Mouse (Mus musculus) liver, embryonic 16.5 days (tissue): ENCODE data around the gene Npas3. TPM values are rescaled to one million over a fixed set of nuclear protein-coding genes. Genes with fewer than 3 reads are reported as not detected.
A peak's percentile ranks its signal among the peaks of the same experiment; 100 is the strongest.

Experiments used
- ATAC-seq: fragments of 200-750 bp; cut with Nextera tagmentation; 2 replicates; pipeline ENCODE4 v1.8.0; 2017; ENCODE audit warnings: low read depth, mild to moderate bottlenecking, moderate number of reproducible peaks, moderate library complexity
- H3K27ac ChIP-seq: fragments of 300-500 bp; sonication (generic); 2 replicates; pipeline ENCODE4 v1.5.1; 2014; ENCODE audit warnings: mild to moderate bottlenecking, low read length
- H3K27me3 ChIP-seq: fragments of 300-500 bp; sonication (generic); 2 replicates; pipeline ENCODE4 v1.6.1; 2014; ENCODE audit warnings: low read depth, low read length, mixed read lengths; ENCODE audit not compliant: control insufficient read depth, insufficient read depth
- H3K36me3 ChIP-seq: fragments of 300-500 bp; sonication (generic); 2 replicates; pipeline ENCODE4 v1.6.1; 2014; ENCODE audit warnings: mild to moderate bottlenecking; ENCODE audit not compliant: control insufficient read depth, insufficient read depth
- H3K4me1 ChIP-seq: fragments of 300-500 bp; sonication (generic); 2 replicates; pipeline ENCODE4 v1.6.1; 2014; ENCODE audit warnings: low read depth, low read length, mixed read lengths; ENCODE audit not compliant: control insufficient read depth
- H3K4me2 ChIP-seq: fragments of 300-500 bp; sonication (generic); 2 replicates; pipeline ENCODE4 v1.6.1; 2014; ENCODE audit warnings: low read depth, low read length, mixed read lengths
- H3K4me3 ChIP-seq: fragments of 300-500 bp; sonication (generic); 2 replicates; pipeline ENCODE4 v1.5.1; 2014; ENCODE audit warnings: low read depth, mild to moderate bottlenecking, low read length
- H3K9ac ChIP-seq: fragments of 300-500 bp; sonication (generic); 2 replicates; pipeline ENCODE4 v1.6.1; 2014; ENCODE audit warnings: low read depth, low read length
- H3K9me3 ChIP-seq: fragments of 300-500 bp; sonication (generic); replicated peaks from 2 replicates; pipeline ENCODE4 v1.6.1; 2016; ENCODE audit warnings: low read length; ENCODE audit not compliant: control insufficient read depth
- WGBS: fragments of 180-500 bp; shearing (Covaris S2); extraction: QIAGEN DNeasy Blood & Tissue Kit; methylation state at CpG from one replicate; pipeline ENCODE4 v1.1.7; 2014; ENCODE audit not compliant: insufficient replicate concordance; 5-methylcytosine and 5-hydroxymethylcytosine counted together
- polyA plus RNA-seq: library from polyadenylated mRNA; unstranded; fragments of >200 nt; fragmentation: Nextera tagmentation; extraction: Ambion mirVana; gene quantifications from 2 replicates; pipeline ENCODE4 v1.2.1, GENCODE M21; 2015

Gene Npas3
- polyA plus RNA-seq, 1 experiment from 2014 or later = 0.12 TPM

- Histone ChIP-seq H3K9ac (no peak overlapping the region), H3K4me3 (no peak overlapping the region), H3K27me3 (no peaks in the 10 kb centered on the region), H3K36me3 (no peaks in the 10 kb centered on the region), H3K4me2 (no peak overlapping the region), H3K9me3 (no peaks in the 10 kb centered on the region), H3K27ac (no peak overlapping the region), H3K4me1 (peaks cover 14% of the 10 kb centered on the region)
- ATAC-seq = no peak
- WGBS = 67% methylated on average over 3 of the region's 3 CpGs
Observed at GRCm38 (mm10) chr12:53843626-53844025, 595.1 kb downstream of the Npas3 start.

GRCm38 (mm10) chr12:53846154-53846665 lies 597.7 kb downstream of the Npas3 start:
- H3K27ac ChIP-seq = no peak overlapping the region
- no peak overlapping the region for H3K4me2 ChIP-seq
- H3K36me3 ChIP-seq = no peaks in the 10 kb centered on the region
- WGBS = 56% methylated on average over 12 of the region's 12 CpGs
- peaks cover 9% of the 10 kb centered on the region for H3K4me1 ChIP-seq
- no peak for ATAC-seq
- no peaks in the 10 kb centered on the region for H3K9me3 ChIP-seq
- H3K4me3 ChIP-seq = no peak overlapping the region
- H3K9ac ChIP-seq = no peak overlapping the region
- H3K27me3 ChIP-seq = no peaks in the 10 kb centered on the region

- Histone ChIP-seq H3K36me3 (no peaks in the 10 kb centered on the region), H3K9me3 (no peaks in the 10 kb centered on the region), H3K4me1 (no peaks in the 10 kb centered on the region), H3K4me3 (no peak overlapping the region), H3K27me3 (no peaks in the 10 kb centered on the region), H3K9ac (no peak overlapping the region), H3K4me2 (no peak overlapping the region), H3K27ac (no peak overlapping the region)
- WGBS = 41% methylated on average over 2 of the region's 2 CpGs
- peak; percentile 30; the same call in 1 of the 2 replicates for ATAC-seq
Observed at GRCm38 (mm10) chr12:53849263-53849662, 600.8 kb downstream of the Npas3 start.

GRCm38 (mm10) chr12:53852432-53852831 lies 604.0 kb downstream of the Npas3 start:
- Histone ChIP-seq H3K9me3 (no peaks in the 10 kb centered on the region), H3K36me3 (no peaks in the 10 kb centered on the region), H3K4me2 (no peak overlapping the region), H3K4me3 (no peak overlapping the region), H3K9ac (no peak overlapping the region), H3K27ac (no peak overlapping the region), H3K4me1 (no peaks in the 10 kb centered on the region), H3K27me3 (no peaks in the 10 kb centered on the region)
- no peak for ATAC-seq
- WGBS = 69% methylated on average over 2 of the region's 2 CpGs

- Histone ChIP-seq H3K36me3 (no peaks in the 10 kb centered on the region), H3K9ac (no peak overlapping the region), H3K4me2 (no peak overlapping the region), H3K27me3 (no peaks in the 10 kb centered on the region), H3K9me3 (no peaks in the 10 kb centered on the region), H3K4me3 (no peak overlapping the region), H3K27ac (no peak overlapping the region), H3K4me1 (no peaks in the 10 kb centered on the region)
- ATAC-seq = no peak
Observed at GRCm38 (mm10) chr12:53860176-53860575, 611.7 kb downstream of the Npas3 start.

GRCm38 (mm10) chr12:53862281-53862680 lies 613.8 kb downstream of the Npas3 start:
- Histone ChIP-seq H3K27me3 (no peaks in the 10 kb centered on the region), H3K4me1 (no peaks in the 10 kb centered on the region), H3K9me3 (no peaks in the 10 kb centered on the region), H3K36me3 (no peaks in the 10 kb centered on the region), H3K27ac (no peak overlapping the region), H3K4me2 (no peak overlapping the region), H3K9ac (no peak overlapping the region), H3K4me3 (no peak overlapping the region)
- no peak for ATAC-seq
- 65% methylated on average over 6 of the region's 6 CpGs for WGBS

GRCm38 (mm10) chr12:53864436-53865136 lies 616.1 kb downstream of the Npas3 start:
- no peak overlapping the region for H3K27ac ChIP-seq
- no peaks in the 10 kb centered on the region for H3K4me1 ChIP-seq
- H3K36me3 ChIP-seq = no peaks in the 10 kb centered on the region
- ATAC-seq = no peak
- no peaks in the 10 kb centered on the region for H3K27me3 ChIP-seq
- no peaks in the 10 kb centered on the region for H3K9me3 ChIP-seq
- H3K4me2 ChIP-seq = no peak overlapping the region
- H3K4me3 ChIP-seq = no peak overlapping the region
- no peak overlapping the region for H3K9ac ChIP-seq
- 66% methylated on average over 5 of the region's 5 CpGs for WGBS

GRCm38 (mm10) chr12:53865691-53866090 lies 617.2 kb downstream of the Npas3 start:
- no peaks in the 10 kb centered on the region for H3K4me1 ChIP-seq
- H3K36me3 ChIP-seq = no peaks in the 10 kb centered on the region
- H3K9ac ChIP-seq = no peak overlapping the region
- no peak for ATAC-seq
- no peak overlapping the region for H3K27ac ChIP-seq
- H3K9me3 ChIP-seq = no peaks in the 10 kb centered on the region
- no peak overlapping the region for H3K4me2 ChIP-seq
- H3K27me3 ChIP-seq = no peaks in the 10 kb centered on the region
- 46% methylated on average over 2 of the region's 2 CpGs for WGBS
- H3K4me3 ChIP-seq = no peak overlapping the region

- no peak overlapping the region for H3K9ac ChIP-seq
- no peak for ATAC-seq
- H3K27me3 ChIP-seq = no peaks in the 10 kb centered on the region
- H3K27ac ChIP-seq = no peak overlapping the region
- H3K4me2 ChIP-seq = no peak overlapping the region
- H3K4me3 ChIP-seq = no peak overlapping the region
- 59% methylated on average over 4 of the region's 4 CpGs for WGBS
- H3K4me1 ChIP-seq = no peaks in the 10 kb centered on the region
- H3K9me3 ChIP-seq = no peaks in the 10 kb centered on the region
- no peaks in the 10 kb centered on the region for H3K36me3 ChIP-seq
Observed at GRCm38 (mm10) chr12:53869981-53870380, 621.5 kb downstream of the Npas3 start.
